Mouse (Mus musculus): ENCODE results near the gene Zfp628. TPM values are rescaled to one million over a fixed set of nuclear protein-coding genes. Genes with fewer than 3 reads are reported as not detected.
A peak's percentile ranks its signal among the peaks of the same experiment; 100 is the strongest.

Gene Zfp628
- polyA plus RNA-seq, 1 experiment from 2014 or later = 4.8 TPM

GRCm38 (mm10) chr7:4925441-4926381 is 10.7 kb downstream of the Zfp628 start, which contains the start of gene Ssc5d:
Gene Ssc5d, plus strand, starts transcription at chr7:4925785.
- ATAC-seq (replicated peaks; ENCODE audit: low FRiP score) = peak; percentile 14; the same call in 1 of the 2 replicates
- Histone ChIP-seq H3K4me2 (ENCODE audit: low read depth, low read length, severe bottlenecking) (peak within 1 kb of the TSS; percentile 18; the same call in 1 of the 2 replicates), H3K4me3 (ENCODE audit: low read depth, low read length) (no peak within 1 kb of the TSS)

GRCm38 (mm10) chr7:4926849-4927248 is 11.8 kb downstream of the Zfp628 start:
- H3K4me3 ChIP-seq (ENCODE audit: low read depth, low read length) = no peak overlapping the region
- H3K4me2 ChIP-seq (ENCODE audit: low read depth, low read length, severe bottlenecking) = no peak overlapping the region
- peak; percentile 52 for DNase-seq (ENCODE audit: low spot score)
- no peaks in the 10 kb centered on the region for H3K9me3 ChIP-seq (ENCODE audit: control insufficient read depth, low read length)
- H3K27me3 ChIP-seq (ENCODE audit: control insufficient read depth, insufficient read depth, low read length) = no peaks in the 10 kb centered on the region
- 80% methylated on average over 16 of the region's 16 CpGs for WGBS
- no peaks in the 10 kb centered on the region for H3K36me3 ChIP-seq (ENCODE audit: control insufficient read depth, insufficient read depth, low read length)
- no peak for ATAC-seq (replicated peaks; ENCODE audit: low FRiP score)
- peaks cover 37% of the 10 kb centered on the region for H3K4me1 ChIP-seq (replicated peaks; ENCODE audit: control insufficient read depth, insufficient read depth, low read length)
- 0 out of 2 replicates have a peak overlapping the region, but pooled peaks have one; percentile 12 for H3K27ac ChIP-seq (ENCODE audit: low read depth, low read length)
- no peak overlapping the region for H3K9ac ChIP-seq (ENCODE audit: low read length)

More at GRCm38 (mm10) chr7:4925441-4926381, 10.7 kb downstream of the Zfp628 start, which contains the start of gene Ssc5d:
- Histone ChIP-seq H3K4me1 (replicated peaks; ENCODE audit: control insufficient read depth, insufficient read depth, low read length) (peaks cover 43% of the 10 kb centered on the region), H3K27ac (ENCODE audit: low read depth, low read length) (peak within 1 kb of the TSS; percentile 97), H3K9me3 (ENCODE audit: control insufficient read depth, low read length) (no peaks in the 10 kb centered on the region), H3K27me3 (ENCODE audit: control insufficient read depth, insufficient read depth, low read length) (no peaks in the 10 kb centered on the region), H3K36me3 (ENCODE audit: control insufficient read depth, insufficient read depth, low read length) (peaks cover 2% of the 10 kb centered on the region; the same call in 1 of the 2 replicates), H3K9ac (ENCODE audit: low read length) (peak within 1 kb of the TSS; percentile 71)
- WGBS = 2% methylated on average over 5 of the region's 6 CpGs
- DNase-seq (ENCODE audit: low spot score) = peak; percentile 72

- Histone ChIP-seq H3K4me2 (ENCODE audit: low read depth, low read length, severe bottlenecking) (no peak overlapping the region), H3K27ac (ENCODE audit: low read depth, low read length) (no peak overlapping the region), H3K9ac (ENCODE audit: low read length) (no peak overlapping the region), H3K36me3 (ENCODE audit: control insufficient read depth, insufficient read depth, low read length) (no peaks in the 10 kb centered on the region), H3K27me3 (ENCODE audit: control insufficient read depth, insufficient read depth, low read length) (no peaks in the 10 kb centered on the region), H3K4me3 (ENCODE audit: low read depth, low read length) (no peak overlapping the region), H3K4me1 (replicated peaks; ENCODE audit: control insufficient read depth, insufficient read depth, low read length) (peaks cover 32% of the 10 kb centered on the region), H3K9me3 (ENCODE audit: control insufficient read depth, low read length) (no peaks in the 10 kb centered on the region)
- DNase-seq (ENCODE audit: low spot score) (no peak), ATAC-seq (replicated peaks; ENCODE audit: low FRiP score) (no peak)
- WGBS = 65% methylated on average over 8 of the region's 8 CpGs
Observed at GRCm38 (mm10) chr7:4927711-4928110, 12.7 kb downstream of the Zfp628 start.

GRCm38 (mm10) chr7:4928323-4928722 is 13.3 kb downstream of the Zfp628 start:
- WGBS = 89% methylated on average over 17 of the region's 17 CpGs

GRCm38 (mm10) chr7:4933103-4933502 is 18.1 kb downstream of the Zfp628 start:
- H3K4me3 ChIP-seq (ENCODE audit: low read depth, low read length) = no peak overlapping the region
- H3K4me1 ChIP-seq (replicated peaks; ENCODE audit: control insufficient read depth, insufficient read depth, low read length) = no peaks in the 10 kb centered on the region
- H3K36me3 ChIP-seq (ENCODE audit: control insufficient read depth, insufficient read depth, low read length) = no peaks in the 10 kb centered on the region; the same call in 1 of the 2 replicates
- DNase-seq (ENCODE audit: low spot score) (no peak), ATAC-seq (replicated peaks; ENCODE audit: low FRiP score) (no peak)
- H3K9ac ChIP-seq (ENCODE audit: low read length) = no peak overlapping the region
- no peak overlapping the region for H3K27ac ChIP-seq (ENCODE audit: low read depth, low read length)
- no peaks in the 10 kb centered on the region for H3K9me3 ChIP-seq (ENCODE audit: control insufficient read depth, low read length)
- no peaks in the 10 kb centered on the region for H3K27me3 ChIP-seq (ENCODE audit: control insufficient read depth, insufficient read depth, low read length)
- WGBS = 85% methylated on average over 12 of the region's 12 CpGs
- no peak overlapping the region for H3K4me2 ChIP-seq (ENCODE audit: low read depth, low read length, severe bottlenecking)

More at GRCm38 (mm10) chr7:4928323-4928722, 13.3 kb downstream of the Zfp628 start:
- peaks cover 28% of the 10 kb centered on the region for H3K4me1 ChIP-seq (replicated peaks; ENCODE audit: control insufficient read depth, insufficient read depth, low read length)
- ATAC-seq (replicated peaks; ENCODE audit: low FRiP score) (no peak), DNase-seq (ENCODE audit: low spot score) (no peak)
- no peak overlapping the region for H3K9ac ChIP-seq (ENCODE audit: low read length)
- no peaks in the 10 kb centered on the region for H3K36me3 ChIP-seq (ENCODE audit: control insufficient read depth, insufficient read depth, low read length)
- H3K4me3 ChIP-seq (ENCODE audit: low read depth, low read length) = no peak overlapping the region
- no peak overlapping the region for H3K4me2 ChIP-seq (ENCODE audit: low read depth, low read length, severe bottlenecking)
- no peak overlapping the region for H3K27ac ChIP-seq (ENCODE audit: low read depth, low read length)
- H3K9me3 ChIP-seq (ENCODE audit: control insufficient read depth, low read length) = no peaks in the 10 kb centered on the region
- no peaks in the 10 kb centered on the region for H3K27me3 ChIP-seq (ENCODE audit: control insufficient read depth, insufficient read depth, low read length)

GRCm38 (mm10) chr7:4934160-4934914 is 19.3 kb downstream of the Zfp628 start:
- Histone ChIP-seq H3K27ac (ENCODE audit: low read depth, low read length) (no peak overlapping the region), H3K27me3 (ENCODE audit: control insufficient read depth, insufficient read depth, low read length) (no peaks in the 10 kb centered on the region), H3K36me3 (ENCODE audit: control insufficient read depth, insufficient read depth, low read length) (no peaks in the 10 kb centered on the region; the same call in 1 of the 2 replicates), H3K4me1 (replicated peaks; ENCODE audit: control insufficient read depth, insufficient read depth, low read length) (no peaks in the 10 kb centered on the region), H3K4me2 (ENCODE audit: low read depth, low read length, severe bottlenecking) (no peak overlapping the region), H3K9ac (ENCODE audit: low read length) (no peak overlapping the region), H3K4me3 (ENCODE audit: low read depth, low read length) (no peak overlapping the region), H3K9me3 (ENCODE audit: control insufficient read depth, low read length) (no peaks in the 10 kb centered on the region)
- ATAC-seq (replicated peaks; ENCODE audit: low FRiP score) (no peak), DNase-seq (ENCODE audit: low spot score) (no peak)
- WGBS = 87% methylated on average over 4 of the region's 4 CpGs

- Histone ChIP-seq H3K4me3 (ENCODE audit: low read depth, low read length) (no peak overlapping the region), H3K9me3 (ENCODE audit: control insufficient read depth, low read length) (no peaks in the 10 kb centered on the region), H3K27ac (ENCODE audit: low read depth, low read length) (no peak overlapping the region), H3K36me3 (ENCODE audit: control insufficient read depth, insufficient read depth, low read length) (no peaks in the 10 kb centered on the region; the same call in 1 of the 2 replicates), H3K4me1 (replicated peaks; ENCODE audit: control insufficient read depth, insufficient read depth, low read length) (no peaks in the 10 kb centered on the region), H3K4me2 (ENCODE audit: low read depth, low read length, severe bottlenecking) (no peak overlapping the region), H3K9ac (ENCODE audit: low read length) (no peak overlapping the region), H3K27me3 (ENCODE audit: control insufficient read depth, insufficient read depth, low read length) (no peaks in the 10 kb centered on the region)
- DNase-seq (ENCODE audit: low spot score) (no peak), ATAC-seq (replicated peaks; ENCODE audit: low FRiP score) (no peak)
- 90% methylated on average over 10 of the region's 10 CpGs for WGBS
Observed at GRCm38 (mm10) chr7:4936832-4937231, 21.8 kb downstream of the Zfp628 start.

GRCm38 (mm10) chr7:4937392-4937791 is 22.4 kb downstream of the Zfp628 start:
- ATAC-seq (replicated peaks; ENCODE audit: low FRiP score) (no peak), DNase-seq (ENCODE audit: low spot score) (no peak)
- Histone ChIP-seq H3K4me1 (replicated peaks; ENCODE audit: control insufficient read depth, insufficient read depth, low read length) (no peaks in the 10 kb centered on the region), H3K27ac (ENCODE audit: low read depth, low read length) (no peak overlapping the region), H3K36me3 (ENCODE audit: control insufficient read depth, insufficient read depth, low read length) (no peaks in the 10 kb centered on the region; the same call in 1 of the 2 replicates), H3K4me3 (ENCODE audit: low read depth, low read length) (no peak overlapping the region), H3K27me3 (ENCODE audit: control insufficient read depth, insufficient read depth, low read length) (no peaks in the 10 kb centered on the region), H3K9me3 (ENCODE audit: control insufficient read depth, low read length) (no peaks in the 10 kb centered on the region), H3K4me2 (ENCODE audit: low read depth, low read length, severe bottlenecking) (no peak overlapping the region), H3K9ac (ENCODE audit: low read length) (no peak overlapping the region)
- WGBS = 79% methylated on average over 11 of the region's 11 CpGs
